Mouse (Mus musculus): ENCODE measurements around the gene Slc2a12. TPM values are rescaled to one million over a fixed set of nuclear protein-coding genes. Genes with fewer than 3 reads are reported as not detected.

Slc2a12 gene
- polyA plus RNA-seq, 1 experiment from 2014 or later: 1.4 TPM

GRCm38 (mm10) chr10:22674176-22674575, 29.4 kb downstream of the Slc2a12 start:
- H3K4me1 ChIP-seq: no peaks in the 10 kb centered on the region
- no peaks in the 10 kb centered on the region for H3K36me3 ChIP-seq
- H3K27me3 ChIP-seq (replicated peaks): no peaks in the 10 kb centered on the region
- no peak for ATAC-seq (ENCODE audit: low FRiP score)
- no peak overlapping the region for H3K27ac ChIP-seq (replicated peaks)
- no peak overlapping the region for H3K4me3 ChIP-seq (replicated peaks)
- no peak overlapping the region for H3K9ac ChIP-seq (replicated peaks)
- no peak overlapping the region for H3K4me2 ChIP-seq
- WGBS: 95% methylated on average over 8 of the region's 8 CpGs
- no peaks in the 10 kb centered on the region for H3K9me3 ChIP-seq (replicated peaks)

- 72% methylated on average over 13 of the region's 13 CpGs for WGBS
- Histone ChIP-seq H3K4me1 (no peaks in the 10 kb centered on the region), H3K4me2 (no peak overlapping the region), H3K9ac (replicated peaks) (no peak overlapping the region), H3K36me3 (no peaks in the 10 kb centered on the region), H3K27me3 (replicated peaks) (no peaks in the 10 kb centered on the region), H3K9me3 (replicated peaks) (no peaks in the 10 kb centered on the region), H3K27ac (replicated peaks) (no peak overlapping the region), H3K4me3 (replicated peaks) (no peak overlapping the region)
- ATAC-seq (ENCODE audit: low FRiP score): no peak
Measured at GRCm38 (mm10) chr10:22675848-22676630, 31.2 kb downstream of the Slc2a12 start.

- ATAC-seq (ENCODE audit: low FRiP score): no peak
- H3K4me1 ChIP-seq: no peaks in the 10 kb centered on the region
- no peak overlapping the region for H3K4me3 ChIP-seq (replicated peaks)
- WGBS: 95% methylated on average over 9 of the region's 9 CpGs
- peaks cover 16% of the 10 kb centered on the region for H3K36me3 ChIP-seq
- H3K27ac ChIP-seq (replicated peaks): no peak overlapping the region
- no peak overlapping the region for H3K4me2 ChIP-seq
- H3K9me3 ChIP-seq (replicated peaks): no peaks in the 10 kb centered on the region
- no peaks in the 10 kb centered on the region for H3K27me3 ChIP-seq (replicated peaks)
- H3K9ac ChIP-seq (replicated peaks): no peak overlapping the region
Measured at GRCm38 (mm10) chr10:22696236-22696635, 51.4 kb downstream of the Slc2a12 start.

GRCm38 (mm10) chr10:22696864-22697263, 52.1 kb downstream of the Slc2a12 start:
- Histone ChIP-seq H3K9me3 (replicated peaks) (no peaks in the 10 kb centered on the region), H3K4me2 (no peak overlapping the region), H3K4me3 (replicated peaks) (no peak overlapping the region), H3K27ac (replicated peaks) (no peak overlapping the region), H3K27me3 (replicated peaks) (no peaks in the 10 kb centered on the region), H3K9ac (replicated peaks) (no peak overlapping the region), H3K36me3 (peaks cover 16% of the 10 kb centered on the region), H3K4me1 (no peaks in the 10 kb centered on the region)
- ATAC-seq (ENCODE audit: low FRiP score): no peak
- 92% methylated on average over 7 of the region's 7 CpGs for WGBS

- Histone ChIP-seq H3K4me1 (no peaks in the 10 kb centered on the region), H3K36me3 (peaks cover 19% of the 10 kb centered on the region), H3K4me3 (replicated peaks) (no peak overlapping the region), H3K9me3 (replicated peaks) (no peaks in the 10 kb centered on the region), H3K27ac (replicated peaks) (no peak overlapping the region), H3K27me3 (replicated peaks) (no peaks in the 10 kb centered on the region), H3K4me2 (no peak overlapping the region), H3K9ac (replicated peaks) (no peak overlapping the region)
- WGBS: 91% methylated on average over 9 of the region's 9 CpGs
- no peak for ATAC-seq (ENCODE audit: low FRiP score)
Measured at GRCm38 (mm10) chr10:22698158-22698953, 53.5 kb downstream of the Slc2a12 start.

- no peaks in the 10 kb centered on the region for H3K27me3 ChIP-seq (replicated peaks)
- H3K4me1 ChIP-seq: no peaks in the 10 kb centered on the region
- H3K9ac ChIP-seq (replicated peaks): no peak overlapping the region
- H3K4me2 ChIP-seq: no peak overlapping the region
- no peak overlapping the region for H3K27ac ChIP-seq (replicated peaks)
- 78% methylated on average over 19 of the region's 19 CpGs for WGBS
- H3K36me3 ChIP-seq: peaks cover 25% of the 10 kb centered on the region
- no peaks in the 10 kb centered on the region for H3K9me3 ChIP-seq (replicated peaks)
- no peak overlapping the region for H3K4me3 ChIP-seq (replicated peaks)
- no peak for ATAC-seq (ENCODE audit: low FRiP score)
Measured at GRCm38 (mm10) chr10:22699487-22700335, 54.9 kb downstream of the Slc2a12 start.

- Histone ChIP-seq H3K9ac (replicated peaks) (no peak overlapping the region), H3K4me3 (replicated peaks) (no peak overlapping the region), H3K27me3 (replicated peaks) (no peaks in the 10 kb centered on the region), H3K4me1 (no peaks in the 10 kb centered on the region), H3K9me3 (replicated peaks) (no peaks in the 10 kb centered on the region), H3K36me3 (peaks cover 30% of the 10 kb centered on the region), H3K4me2 (no peak overlapping the region), H3K27ac (replicated peaks) (no peak overlapping the region)
- ATAC-seq (ENCODE audit: low FRiP score): no peak
- WGBS: 90% methylated on average over 9 of the region's 9 CpGs
Measured at GRCm38 (mm10) chr10:22700773-22701172, 56.0 kb downstream of the Slc2a12 start.

- Histone ChIP-seq H3K9ac (replicated peaks) (no peak overlapping the region), H3K4me1 (no peaks in the 10 kb centered on the region), H3K4me2 (no peak overlapping the region), H3K36me3 (peaks cover 33% of the 10 kb centered on the region), H3K9me3 (replicated peaks) (no peaks in the 10 kb centered on the region), H3K4me3 (replicated peaks) (no peak overlapping the region), H3K27me3 (replicated peaks) (no peaks in the 10 kb centered on the region), H3K27ac (replicated peaks) (no peak overlapping the region)
- no peak for ATAC-seq (ENCODE audit: low FRiP score)
- WGBS: 83% methylated on average over 12 of the region's 12 CpGs
Measured at GRCm38 (mm10) chr10:22701485-22702315, 56.9 kb downstream of the Slc2a12 start.

GRCm38 (mm10) chr10:22703844-22704243, 59.0 kb downstream of the Slc2a12 start:
- 90% methylated on average over 6 of the region's 6 CpGs for WGBS
- no peaks in the 10 kb centered on the region for H3K27me3 ChIP-seq (replicated peaks)
- H3K36me3 ChIP-seq: peaks cover 52% of the 10 kb centered on the region
- H3K27ac ChIP-seq (replicated peaks): no peak overlapping the region
- H3K9ac ChIP-seq (replicated peaks): no peak overlapping the region
- no peak overlapping the region for H3K4me2 ChIP-seq
- no peak for ATAC-seq (ENCODE audit: low FRiP score)
- no peak overlapping the region for H3K4me3 ChIP-seq (replicated peaks)
- no peaks in the 10 kb centered on the region for H3K4me1 ChIP-seq
- H3K9me3 ChIP-seq (replicated peaks): no peaks in the 10 kb centered on the region

GRCm38 (mm10) chr10:22708190-22708843, 63.5 kb downstream of the Slc2a12 start:
- 91% methylated on average over 7 of the region's 7 CpGs for WGBS

More at GRCm38 (mm10) chr10:22708190-22708843, 63.5 kb downstream of the Slc2a12 start:
- Histone ChIP-seq H3K9me3 (replicated peaks) (no peaks in the 10 kb centered on the region), H3K4me1 (no peaks in the 10 kb centered on the region), H3K27ac (replicated peaks) (no peak overlapping the region), H3K27me3 (replicated peaks) (no peaks in the 10 kb centered on the region), H3K4me2 (no peak overlapping the region), H3K36me3 (peaks cover 57% of the 10 kb centered on the region), H3K4me3 (replicated peaks) (no peak overlapping the region), H3K9ac (replicated peaks) (no peak overlapping the region)
- no peak for ATAC-seq (ENCODE audit: low FRiP score)
